Mouse (Mus musculus) megakaryocyte, embryonic 14.5 days (primary cell): ENCODE data around the gene Ccdc149. TPM values are rescaled to one million over a fixed set of nuclear protein-coding genes. Genes with fewer than 3 reads are reported as not detected.

Source experiments
- H3K27me3 ChIP-seq: replicated peaks from 2 replicates; pipeline ENCODE3; 2012; ENCODE audit warnings: inconsistent platforms
- H3K36me3 ChIP-seq: replicated peaks from 2 replicates; pipeline ENCODE3; 2012; ENCODE audit warnings: low read length, inconsistent platforms, mixed read lengths
- H3K4me1 ChIP-seq: 2 replicates; pipeline ENCODE4 v1.6.1; 2012; ENCODE audit warnings: inconsistent platforms
- H3K4me3 ChIP-seq: replicated peaks from 2 replicates; pipeline ENCODE3; 2012; ENCODE audit warnings: moderate library complexity, mild to moderate bottlenecking, inconsistent platforms
- H3K9me3 ChIP-seq: 2 replicates; pipeline ENCODE4 v1.6.1; 2012; ENCODE audit warnings: inconsistent platforms
- FLI1 ChIP-seq: IDR thresholded peaks from 2 replicates; pipeline ENCODE4 v1.6.1; 2012; ENCODE audit warnings: low read length, inconsistent platforms, mixed read lengths
- GATA1 ChIP-seq: IDR thresholded peaks from 3 replicates; pipeline ENCODE4 v1.6.1; 2012; ENCODE audit warnings: mixed read lengths, low read length, inconsistent platforms, borderline replicate concordance
- polyA plus RNA-seq: library from polyadenylated mRNA; stranded (reverse); fragments of >175 nt; gene quantifications from 2 replicates; pipeline ENCODE4 v1.2.3, GENCODE M21; 2012; ENCODE audit warnings: low replicate concordance; ENCODE audit not compliant: insufficient read depth

The Ccdc149 gene
- polyA plus RNA-seq, 1 experiment = 0.07 TPM

- Histone ChIP-seq H3K4me3 (no peak overlapping the region), H3K4me1 (no peaks in the 10 kb centered on the region), H3K27me3 (no peaks in the 10 kb centered on the region), H3K36me3 (no peaks in the 10 kb centered on the region), H3K9me3 (peaks cover 15% of the 10 kb centered on the region; the same call in 1 of the 2 replicates)
- no peak for TF ChIP-seq FLI1
- no peak for TF ChIP-seq GATA1
Measured at GRCm38 (mm10) chr5:52487559-52488430, 16.5 kb upstream of the Ccdc149 start.

DNA sequence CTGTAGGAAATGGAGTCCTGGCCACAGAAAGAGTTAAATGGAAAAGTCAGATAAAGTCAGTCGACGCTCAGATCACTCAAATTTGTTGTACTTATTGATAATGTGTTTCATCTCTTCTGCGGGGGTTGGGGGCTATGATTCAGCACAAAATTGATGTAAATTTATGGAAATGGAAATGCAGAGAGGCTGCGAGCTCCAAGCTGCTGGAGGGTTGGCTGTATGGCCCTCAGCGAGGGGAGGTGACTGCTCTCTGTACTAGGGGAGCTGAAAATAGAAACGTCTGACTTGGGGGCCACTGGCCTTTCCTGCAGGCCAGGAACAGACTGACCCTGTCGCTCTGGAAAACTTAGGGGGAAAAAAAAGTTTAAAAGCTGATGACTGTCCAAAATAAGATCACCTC, 5.5 kb upstream of the Ccdc149 start:
- Histone ChIP-seq H3K4me3 (peak overlapping the region; percentile 88), H3K9me3 (peaks cover 62% of the 10 kb centered on the region)
- no peak for TF ChIP-seq FLI1
- TF ChIP-seq GATA1 = no peak

GRCm38 (mm10) chr5:52476292-52476701, 5.0 kb upstream of the Ccdc149 start:
- H3K36me3 ChIP-seq = no peaks in the 10 kb centered on the region
- peaks cover 33% of the 10 kb centered on the region for H3K27me3 ChIP-seq
- H3K4me3 ChIP-seq = peak overlapping the region; percentile 88
- H3K4me1 ChIP-seq = peaks cover 14% of the 10 kb centered on the region
- peaks cover 56% of the 10 kb centered on the region for H3K9me3 ChIP-seq
- TF ChIP-seq GATA1 (no peak), FLI1 (no peak)

More for the DNA sequence above, 5.5 kb upstream of the Ccdc149 start:
- H3K27me3 ChIP-seq = peaks cover 27% of the 10 kb centered on the region
- peaks cover 10% of the 10 kb centered on the region for H3K4me1 ChIP-seq
- H3K36me3 ChIP-seq = no peaks in the 10 kb centered on the region

- H3K36me3 ChIP-seq = no peaks in the 10 kb centered on the region
- H3K9me3 ChIP-seq = peaks cover 37% of the 10 kb centered on the region
- H3K27me3 ChIP-seq = peaks cover 49% of the 10 kb centered on the region
- peaks cover 19% of the 10 kb centered on the region for H3K4me1 ChIP-seq
- H3K4me3 ChIP-seq = no peak overlapping the region
- TF ChIP-seq GATA1 = no peak
- no peak for TF ChIP-seq FLI1
Measured at GRCm38 (mm10) chr5:52473988-52474387, 2.7 kb upstream of the Ccdc149 start.

- peaks cover 16% of the 10 kb centered on the region; the same call in 1 of the 2 replicates for H3K9me3 ChIP-seq
- no peaks in the 10 kb centered on the region for H3K36me3 ChIP-seq
- peaks cover 44% of the 10 kb centered on the region for H3K27me3 ChIP-seq
- peaks cover 10% of the 10 kb centered on the region for H3K4me1 ChIP-seq
- TF ChIP-seq GATA1 (no peak), FLI1 (no peak)
- peak overlapping the region; percentile 90 for H3K4me3 ChIP-seq
Measured at GRCm38 (mm10) chr5:52470551-52470950, 770 bp downstream of the Ccdc149 start.

DNA sequence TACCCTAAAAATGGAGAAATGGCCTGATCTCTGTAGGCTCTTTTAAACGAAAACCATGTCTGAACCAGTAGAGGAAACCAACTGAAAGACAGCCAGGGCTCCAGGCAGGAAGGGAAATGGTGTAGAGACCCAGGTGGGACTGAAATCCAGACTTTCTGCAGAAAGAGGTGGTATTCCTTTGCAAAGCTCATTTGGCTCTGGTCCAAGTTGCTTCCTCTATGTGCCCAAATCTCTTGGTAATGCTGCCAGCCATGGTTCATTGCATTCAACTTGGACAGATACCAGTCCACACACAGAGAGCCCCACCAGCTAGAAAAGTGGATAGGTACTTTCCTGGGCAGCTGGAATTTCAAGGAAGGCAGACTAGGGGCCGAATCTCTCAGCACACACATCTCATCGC, 3.5 kb downstream of the Ccdc149 start:
- H3K27me3 ChIP-seq = peaks cover 30% of the 10 kb centered on the region
- H3K4me3 ChIP-seq = no peak overlapping the region
- H3K4me1 ChIP-seq = peaks cover 10% of the 10 kb centered on the region
- H3K36me3 ChIP-seq = no peaks in the 10 kb centered on the region
- no peak for TF ChIP-seq GATA1
- no peak for TF ChIP-seq FLI1
- H3K9me3 ChIP-seq = peaks cover 7% of the 10 kb centered on the region; the same call in 1 of the 2 replicates

DNA sequence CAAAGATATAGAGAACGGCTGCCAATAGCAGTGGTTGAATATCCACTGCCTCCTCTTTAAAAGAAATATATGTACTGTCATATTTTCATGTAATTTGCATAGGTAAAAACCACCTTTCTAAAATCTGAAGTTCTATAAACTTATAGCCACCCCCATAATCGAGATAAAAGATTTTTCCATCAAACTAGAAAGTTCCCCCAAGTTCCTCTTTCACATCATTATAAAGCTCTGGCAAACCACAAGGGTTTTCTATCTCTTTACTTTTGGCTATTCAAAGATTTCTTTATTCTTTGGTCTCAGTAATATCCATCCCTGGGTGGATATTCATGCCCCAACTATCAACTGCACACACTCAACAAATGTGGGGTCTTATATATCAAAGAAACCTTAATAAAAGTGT, 8.9 kb downstream of the Ccdc149 start:
- Histone ChIP-seq H3K27me3 (peaks cover 2% of the 10 kb centered on the region), H3K4me1 (no peaks in the 10 kb centered on the region), H3K36me3 (no peaks in the 10 kb centered on the region), H3K9me3 (peaks cover 9% of the 10 kb centered on the region; the same call in 1 of the 2 replicates), H3K4me3 (no peak overlapping the region)
- TF ChIP-seq GATA1 (no peak), FLI1 (no peak)

- Histone ChIP-seq H3K27me3 (no peaks in the 10 kb centered on the region), H3K4me3 (no peak overlapping the region), H3K9me3 (peaks cover 9% of the 10 kb centered on the region; the same call in 1 of the 2 replicates), H3K36me3 (no peaks in the 10 kb centered on the region), H3K4me1 (no peaks in the 10 kb centered on the region)
- TF ChIP-seq GATA1 (no peak), FLI1 (no peak)
Measured at GRCm38 (mm10) chr5:52461434-52462124, 9.7 kb downstream of the Ccdc149 start.

DNA sequence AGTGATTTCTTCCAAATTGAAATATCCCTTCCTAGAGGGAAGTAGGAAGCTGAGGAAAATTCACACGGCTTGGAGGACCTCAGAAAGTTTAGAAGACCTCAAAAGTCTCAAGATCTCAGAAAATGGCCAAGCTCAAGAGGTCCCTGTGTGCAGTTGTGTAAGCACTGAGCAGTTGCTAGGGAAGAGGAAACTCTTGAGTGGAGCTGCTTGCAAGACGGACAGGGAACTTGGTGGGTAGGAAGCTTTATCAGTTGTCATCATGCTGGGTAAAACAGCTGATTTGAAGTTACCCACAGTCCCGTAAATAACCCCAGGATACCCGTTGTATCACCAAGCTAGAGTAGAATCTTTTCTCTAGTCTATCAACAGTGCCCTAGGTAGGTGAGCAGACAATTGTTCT, 12.0 kb downstream of the Ccdc149 start:
- Histone ChIP-seq H3K36me3 (no peaks in the 10 kb centered on the region), H3K4me3 (no peak overlapping the region), H3K27me3 (no peaks in the 10 kb centered on the region), H3K9me3 (peaks cover 13% of the 10 kb centered on the region; the same call in 1 of the 2 replicates), H3K4me1 (no peaks in the 10 kb centered on the region)
- TF ChIP-seq FLI1 (no peak), GATA1 (no peak)

DNA sequence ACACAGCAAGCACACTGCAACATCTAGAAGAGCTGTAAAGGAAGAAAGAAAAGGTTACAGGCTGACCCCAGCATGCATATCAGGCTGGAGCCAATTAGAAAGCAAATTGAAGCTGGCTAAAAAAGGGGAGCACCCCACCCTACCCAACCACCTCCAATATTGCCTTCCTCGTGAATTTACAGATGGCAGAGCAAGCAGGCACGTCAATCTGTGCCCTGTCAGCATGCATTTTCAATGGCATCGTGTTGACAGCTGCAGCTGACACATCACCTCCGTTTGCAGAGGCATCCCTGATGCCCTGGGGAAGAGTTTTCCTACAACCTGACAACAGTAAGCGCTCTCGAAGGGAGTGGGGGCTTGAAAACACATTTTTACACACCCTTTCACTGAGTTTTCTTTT, 14.2 kb downstream of the Ccdc149 start:
- Histone ChIP-seq H3K27me3 (no peaks in the 10 kb centered on the region), H3K4me1 (no peaks in the 10 kb centered on the region), H3K9me3 (peaks cover 15% of the 10 kb centered on the region), H3K36me3 (no peaks in the 10 kb centered on the region), H3K4me3 (peak overlapping the region; percentile 50)
- no peak for TF ChIP-seq FLI1
- no peak for TF ChIP-seq GATA1
